Mouse (Mus musculus): ENCODE measurements at regions not wholly inside any gene's neighbourhood (a gene's known extent, or its start where the extent isn't known, plus 50 kb on each side); places are given as distances from the start of the nearest gene placed in this dataset.

DNA sequence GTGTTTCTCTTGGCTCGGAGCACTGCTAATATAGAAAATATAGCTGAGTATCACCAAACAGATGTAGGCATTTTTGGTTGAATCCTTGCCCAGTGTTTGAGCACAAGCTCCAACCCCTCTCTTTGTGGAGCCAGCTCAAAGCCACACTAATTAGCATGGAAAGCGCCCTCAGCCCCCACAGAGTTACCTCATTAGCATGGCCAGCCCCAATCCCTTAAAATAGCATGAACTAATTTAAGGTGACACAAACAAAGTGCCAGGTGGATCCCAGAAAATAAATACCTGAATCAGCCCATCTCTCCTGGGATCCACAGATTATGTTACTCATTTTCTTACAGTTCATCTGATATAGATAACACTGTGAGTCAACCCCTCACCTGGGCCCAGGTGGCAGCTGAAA is 79.7 kb upstream of the Ankrd50 start:
- no peak for TF ChIP-seq TAL1 (IDR thresholded peaks at IDR 0.05; ENCODE audit: low read length)
- TF ChIP-seq GATA1 (IDR thresholded peaks at IDR 0.05; ENCODE audit: low read length): no peak
- no peak overlapping the region for H3K4me3 ChIP-seq (replicated peaks)
- no peaks in the 10 kb centered on the region for H3K4me1 ChIP-seq (ENCODE audit: control insufficient read depth)
- H3K36me3 ChIP-seq (ENCODE audit: control insufficient read depth): no peaks in the 10 kb centered on the region
- H3K9me3 ChIP-seq (ENCODE audit: control insufficient read depth, low read length): no peaks in the 10 kb centered on the region
- H3K27me3 ChIP-seq (ENCODE audit: control insufficient read depth): no peaks in the 10 kb centered on the region

DNA sequence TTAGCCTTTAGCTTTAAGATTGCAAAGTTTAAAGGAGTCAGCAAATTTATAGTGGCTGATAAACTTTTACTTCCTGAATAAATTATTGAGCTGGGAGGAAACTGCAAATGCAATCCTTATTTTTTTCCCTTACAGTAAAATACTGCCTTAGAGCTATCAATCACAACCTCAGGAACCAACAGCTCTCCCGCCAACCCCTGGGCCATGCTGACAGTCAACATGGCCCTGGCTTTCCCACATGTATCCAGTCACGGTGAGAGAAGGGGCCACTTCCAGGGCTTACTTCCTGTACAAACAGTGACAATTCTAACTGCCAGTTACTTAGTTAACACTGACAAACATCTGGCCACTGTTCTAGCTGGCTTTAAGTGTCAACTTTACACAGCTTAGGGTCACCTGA is 76.5 kb upstream of the Ankrd50 start:
- H3K4me1 ChIP-seq (ENCODE audit: control insufficient read depth): no peaks in the 10 kb centered on the region
- H3K36me3 ChIP-seq (ENCODE audit: control insufficient read depth): no peaks in the 10 kb centered on the region
- no peaks in the 10 kb centered on the region for H3K9me3 ChIP-seq (ENCODE audit: control insufficient read depth, low read length)
- TF ChIP-seq GATA1 (IDR thresholded peaks at IDR 0.05; ENCODE audit: low read length) (no peak), TAL1 (IDR thresholded peaks at IDR 0.05; ENCODE audit: low read length) (no peak)
- H3K4me3 ChIP-seq (replicated peaks): no peak overlapping the region
- no peaks in the 10 kb centered on the region for H3K27me3 ChIP-seq (ENCODE audit: control insufficient read depth)

DNA sequence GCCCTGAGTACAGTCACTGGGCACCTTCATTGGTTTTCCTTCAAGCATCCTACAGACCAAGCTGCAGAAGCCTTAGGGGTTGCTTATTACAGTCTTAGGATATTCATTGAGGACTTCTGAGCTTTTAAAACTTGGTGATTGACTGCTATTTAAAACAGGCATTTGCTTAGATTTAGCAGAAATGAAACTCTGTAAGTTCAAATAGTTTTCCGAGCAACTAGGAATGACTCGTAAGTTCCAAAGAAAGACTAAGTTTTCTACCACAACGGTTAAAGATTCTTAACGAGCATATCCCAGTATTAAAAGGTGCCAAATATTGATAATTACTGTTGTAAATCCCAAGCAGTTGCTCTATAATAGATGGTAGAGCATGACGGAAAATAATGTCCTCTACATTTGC is 71.3 kb upstream of the Ankrd50 start:
- Histone ChIP-seq H3K36me3 (ENCODE audit: control insufficient read depth) (no peaks in the 10 kb centered on the region), H3K4me1 (ENCODE audit: control insufficient read depth) (no peaks in the 10 kb centered on the region), H3K4me3 (replicated peaks) (no peak overlapping the region), H3K27me3 (ENCODE audit: control insufficient read depth) (no peaks in the 10 kb centered on the region), H3K9me3 (ENCODE audit: control insufficient read depth, low read length) (no peaks in the 10 kb centered on the region)
- TF ChIP-seq TAL1 (IDR thresholded peaks at IDR 0.05; ENCODE audit: low read length) (no peak), GATA1 (IDR thresholded peaks at IDR 0.05; ENCODE audit: low read length) (no peak)

DNA sequence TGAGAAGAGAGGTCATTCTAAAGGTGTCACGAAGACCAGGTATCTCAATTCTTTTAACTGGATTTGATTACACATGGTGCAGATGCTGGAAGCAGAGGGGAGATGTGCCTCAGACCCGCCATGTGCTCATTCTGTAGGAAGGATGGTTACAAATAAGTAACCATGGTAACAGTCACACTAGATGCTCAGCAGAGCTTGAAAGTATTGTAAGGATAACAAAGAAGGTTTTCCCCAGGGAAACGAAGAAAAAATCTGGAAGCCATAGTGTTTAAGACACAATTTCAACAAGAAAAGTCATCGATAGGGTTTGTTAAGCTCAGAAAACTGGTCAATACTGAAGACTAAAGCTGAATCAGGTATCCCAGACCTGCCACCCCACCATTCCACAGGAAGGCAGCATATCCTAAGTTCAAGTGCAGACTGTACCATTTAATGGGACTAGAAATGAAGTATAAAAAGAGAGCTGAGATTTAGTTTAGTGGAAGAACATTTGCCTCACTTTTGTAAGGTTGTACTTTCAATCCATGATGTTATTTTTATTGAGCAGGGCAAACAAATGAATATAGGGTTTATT is 68.9 kb upstream of the Ankrd50 start:
- Histone ChIP-seq H3K36me3 (ENCODE audit: control insufficient read depth) (no peaks in the 10 kb centered on the region), H3K4me3 (replicated peaks) (no peak overlapping the region), H3K4me1 (ENCODE audit: control insufficient read depth) (no peaks in the 10 kb centered on the region), H3K9me3 (ENCODE audit: control insufficient read depth, low read length) (no peaks in the 10 kb centered on the region), H3K27me3 (ENCODE audit: control insufficient read depth) (no peaks in the 10 kb centered on the region)
- TF ChIP-seq TAL1 (IDR thresholded peaks at IDR 0.05; ENCODE audit: low read length) (no peak), GATA1 (IDR thresholded peaks at IDR 0.05; ENCODE audit: low read length) (no peak)

DNA sequence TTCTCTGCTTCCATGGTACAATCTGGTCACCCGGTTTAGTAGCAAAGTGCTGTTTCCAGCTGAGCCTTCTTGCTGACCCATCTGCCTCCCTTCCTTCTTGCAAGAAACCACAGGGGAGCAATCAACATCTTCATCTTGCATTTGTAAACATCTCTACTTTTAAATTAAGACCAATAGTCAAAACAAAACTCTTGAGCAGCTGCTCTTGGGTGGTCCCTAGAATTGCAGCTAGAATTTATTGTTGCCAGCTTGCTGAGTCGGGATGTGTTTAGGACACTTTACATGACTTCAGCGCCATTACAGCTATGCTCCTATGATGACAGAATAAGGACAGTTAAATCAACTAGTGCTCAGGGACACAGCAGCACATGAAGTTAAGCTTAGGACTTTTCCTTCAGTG is 62.4 kb upstream of the Ankrd50 start:
- Histone ChIP-seq H3K4me1 (ENCODE audit: control insufficient read depth) (no peaks in the 10 kb centered on the region), H3K36me3 (ENCODE audit: control insufficient read depth) (no peaks in the 10 kb centered on the region), H3K27me3 (ENCODE audit: control insufficient read depth) (no peaks in the 10 kb centered on the region), H3K4me3 (replicated peaks) (no peak overlapping the region), H3K9me3 (ENCODE audit: control insufficient read depth, low read length) (no peaks in the 10 kb centered on the region; the same call in 1 of the 2 replicates)
- TF ChIP-seq GATA1 (IDR thresholded peaks at IDR 0.05; ENCODE audit: low read length) (no peak), TAL1 (IDR thresholded peaks at IDR 0.05; ENCODE audit: low read length) (no peak)

DNA sequence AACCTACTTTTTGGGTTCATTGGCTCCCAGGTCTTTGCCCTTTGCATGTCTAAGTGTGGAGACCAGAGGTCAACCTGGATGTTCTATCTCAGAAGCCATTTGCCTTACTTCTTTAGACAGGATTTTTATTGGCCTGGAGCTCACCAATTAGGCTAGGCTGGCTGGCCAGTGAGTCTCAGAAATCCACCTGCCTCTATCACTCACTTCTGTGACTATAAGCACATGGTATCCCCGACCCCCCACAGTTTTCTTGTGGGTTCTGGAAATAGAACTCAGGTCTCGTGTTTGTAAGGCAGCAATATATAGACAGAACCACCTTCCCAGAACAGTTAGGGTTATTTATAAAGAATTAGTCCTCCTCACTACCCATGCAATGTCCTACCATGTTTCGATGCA is 60.9 kb upstream of the Ankrd50 start:
- no peaks in the 10 kb centered on the region for H3K4me1 ChIP-seq (ENCODE audit: control insufficient read depth)
- TF ChIP-seq TAL1 (IDR thresholded peaks at IDR 0.05; ENCODE audit: low read length) (no peak), GATA1 (IDR thresholded peaks at IDR 0.05; ENCODE audit: low read length) (no peak)
- H3K27me3 ChIP-seq (ENCODE audit: control insufficient read depth): no peaks in the 10 kb centered on the region
- no peak overlapping the region for H3K4me3 ChIP-seq (replicated peaks)
- H3K9me3 ChIP-seq (ENCODE audit: control insufficient read depth, low read length): no peaks in the 10 kb centered on the region; the same call in 1 of the 2 replicates
- no peaks in the 10 kb centered on the region for H3K36me3 ChIP-seq (ENCODE audit: control insufficient read depth)

DNA sequence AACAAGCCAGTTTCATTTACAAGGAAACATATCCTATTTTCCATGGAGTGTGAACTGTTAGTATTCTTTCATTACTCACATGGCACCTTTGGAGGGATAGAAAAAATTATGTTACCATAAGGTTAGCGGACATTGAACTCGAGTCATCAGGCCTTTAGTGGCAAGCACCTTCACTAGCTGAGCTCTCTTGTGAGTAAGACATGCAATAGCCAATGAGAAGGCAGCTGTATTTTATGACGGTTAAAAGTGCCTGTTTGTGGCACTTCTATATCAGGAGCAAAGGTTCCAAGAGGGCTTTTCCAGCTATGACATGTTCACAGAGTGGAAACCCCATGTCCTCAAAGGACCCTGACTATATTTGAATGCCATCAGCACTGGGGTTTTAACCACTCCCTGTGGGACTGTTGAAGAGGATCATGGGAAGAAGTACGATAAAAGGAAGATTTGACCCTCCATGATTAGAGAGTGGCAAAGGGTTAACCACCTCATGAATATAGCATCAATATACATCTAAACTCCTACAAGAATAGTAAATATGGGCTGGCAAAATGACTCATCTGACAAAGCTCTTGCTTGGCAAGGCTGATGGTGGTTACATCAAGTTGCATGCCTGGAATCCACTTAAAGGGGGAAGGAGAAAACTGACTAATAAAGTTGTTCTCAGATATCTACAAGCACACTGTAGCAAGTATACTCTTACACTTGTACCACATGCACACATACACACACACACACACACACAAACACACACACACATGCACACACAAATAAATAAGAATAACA is 60.3 kb upstream of the Ankrd50 start:
- H3K4me3 ChIP-seq (replicated peaks): no peak overlapping the region
- H3K4me1 ChIP-seq (ENCODE audit: control insufficient read depth): no peaks in the 10 kb centered on the region
- no peaks in the 10 kb centered on the region for H3K27me3 ChIP-seq (ENCODE audit: control insufficient read depth)
- no peaks in the 10 kb centered on the region; the same call in 1 of the 2 replicates for H3K9me3 ChIP-seq (ENCODE audit: control insufficient read depth, low read length)
- TF ChIP-seq GATA1 (IDR thresholded peaks at IDR 0.05; ENCODE audit: low read length) (no peak), TAL1 (IDR thresholded peaks at IDR 0.05; ENCODE audit: low read length) (no peak)
- no peaks in the 10 kb centered on the region for H3K36me3 ChIP-seq (ENCODE audit: control insufficient read depth)

DNA sequence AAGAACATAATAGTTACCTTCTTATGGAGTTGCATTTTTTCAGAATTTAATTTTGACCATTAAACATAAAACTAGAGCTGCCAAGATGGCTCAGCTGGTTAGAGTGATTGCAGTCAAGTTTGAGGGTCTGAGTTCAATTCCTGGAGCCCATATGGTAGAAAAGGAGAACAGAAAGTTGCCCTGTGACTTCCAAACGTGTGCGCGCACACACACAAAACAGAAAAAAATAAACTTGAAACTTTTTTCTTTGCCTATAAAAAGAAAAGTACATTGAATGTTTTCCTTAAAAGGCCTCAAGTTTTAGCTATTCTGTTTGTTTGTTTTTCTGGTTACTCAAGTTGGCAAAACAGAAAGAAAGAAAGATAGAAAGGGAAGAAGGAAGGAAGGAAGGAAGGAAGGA is 59.2 kb upstream of the Ankrd50 start:
- no peak for TF ChIP-seq GATA1 (IDR thresholded peaks at IDR 0.05; ENCODE audit: low read length)
- TF ChIP-seq TAL1 (IDR thresholded peaks at IDR 0.05; ENCODE audit: low read length): no peak
- H3K9me3 ChIP-seq (ENCODE audit: control insufficient read depth, low read length): no peaks in the 10 kb centered on the region; the same call in 1 of the 2 replicates
- H3K36me3 ChIP-seq (ENCODE audit: control insufficient read depth): no peaks in the 10 kb centered on the region
- H3K4me1 ChIP-seq (ENCODE audit: control insufficient read depth): no peaks in the 10 kb centered on the region
- H3K4me3 ChIP-seq (replicated peaks): no peak overlapping the region
- no peaks in the 10 kb centered on the region for H3K27me3 ChIP-seq (ENCODE audit: control insufficient read depth)

DNA sequence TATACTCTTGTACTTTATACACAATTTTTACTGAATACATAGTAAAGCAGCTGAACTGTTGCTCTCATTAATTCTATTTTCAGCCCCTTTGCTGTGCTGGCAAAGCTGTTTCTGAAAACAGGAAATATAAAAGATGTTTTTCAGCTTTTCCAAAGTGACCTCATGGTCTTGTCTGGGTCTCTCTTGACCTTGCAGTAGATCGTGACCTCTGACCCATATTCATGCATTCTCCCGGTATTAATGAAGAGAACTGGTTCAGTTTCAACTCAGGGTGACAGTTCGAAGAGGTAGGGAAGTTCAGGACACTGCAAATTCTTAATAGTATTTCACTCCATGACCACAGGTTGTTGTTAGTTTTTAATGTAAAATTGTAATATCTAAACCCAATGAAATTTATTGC is 56.7 kb upstream of the Ankrd50 start:
- Histone ChIP-seq H3K27me3 (ENCODE audit: control insufficient read depth) (no peaks in the 10 kb centered on the region), H3K9me3 (ENCODE audit: control insufficient read depth, low read length) (no peaks in the 10 kb centered on the region; the same call in 1 of the 2 replicates), H3K4me3 (replicated peaks) (no peak overlapping the region), H3K4me1 (ENCODE audit: control insufficient read depth) (no peaks in the 10 kb centered on the region), H3K36me3 (ENCODE audit: control insufficient read depth) (no peaks in the 10 kb centered on the region)
- TF ChIP-seq TAL1 (IDR thresholded peaks at IDR 0.05; ENCODE audit: low read length): no peak
- no peak for TF ChIP-seq GATA1 (IDR thresholded peaks at IDR 0.05; ENCODE audit: low read length)

All from erythroblast, embryonic 14.5 days (primary cell).